Comparison of ENCODE assay signal across 8 mouse cellular contexts in the genomic region with DNA sequence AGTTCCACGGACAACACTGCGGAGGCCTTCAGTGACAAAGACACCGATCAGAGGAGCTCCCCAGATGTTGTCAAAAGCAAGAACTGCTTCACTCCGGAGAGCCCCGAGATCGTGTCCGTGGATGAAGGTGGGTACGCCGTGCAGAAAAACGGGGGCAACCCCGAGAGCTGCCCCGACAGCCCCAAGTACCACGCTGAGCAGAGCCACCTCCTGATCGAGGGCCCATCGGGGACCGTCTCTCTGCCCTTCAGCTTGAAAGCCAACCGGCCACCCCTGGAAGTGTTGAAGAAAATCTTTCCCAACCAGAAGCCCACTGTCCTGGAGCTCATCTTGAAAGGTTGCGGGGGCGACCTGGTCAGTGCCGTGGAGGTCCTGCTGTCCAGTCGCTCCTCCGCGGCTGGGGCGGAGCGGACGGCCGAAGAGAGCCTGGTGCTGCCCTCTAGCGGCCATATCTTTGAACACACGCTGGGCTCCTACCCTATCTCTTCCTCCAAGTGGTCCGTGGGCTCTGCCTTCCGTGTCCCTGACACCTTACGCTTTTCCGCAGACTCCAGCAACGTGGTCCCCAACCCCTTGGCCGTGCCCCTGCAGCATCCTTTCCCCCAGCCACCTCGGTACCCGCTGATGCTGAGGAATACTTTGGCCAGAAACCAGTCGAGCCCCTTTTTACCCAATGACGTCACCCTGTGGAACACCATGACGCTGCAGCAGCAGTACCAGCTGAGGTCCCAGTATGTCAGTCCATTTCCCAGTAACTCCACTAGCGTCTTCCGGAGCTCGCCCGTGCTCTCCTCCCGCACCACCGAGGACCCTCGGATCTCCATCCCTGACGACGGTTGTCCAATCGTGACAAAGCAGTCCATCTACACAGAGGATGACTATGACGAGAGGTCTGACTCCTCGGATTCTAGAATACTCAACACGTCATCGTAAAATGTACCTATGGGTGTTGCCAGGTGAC. TPM values are rescaled to one million over a fixed set of nuclear protein-coding genes. Genes with fewer than 3 reads are reported as not detected.
DNase-seq lines count a peak whose midpoint lies in the region; ATAC-seq and TF ChIP-seq lines count a peak whose summit lies in the region.

No protein-coding gene starts in this region.

- no peak overlapping the region for H3K27ac ChIP-seq in embryonic facial prominence, embryonic 15.5 days (replicated peaks)
- no peak overlapping the region for H3K27ac ChIP-seq in heart, embryonic 14.5 days (replicated peaks in 1 of 2; ENCODE audit: control insufficient read depth in 1 of 2, insufficient read depth in 1 of 2, low read depth in 2 of 2, low read length in 2 of 2)
- no peak overlapping the region for H3K27ac ChIP-seq in kidney, postnatal 0 days
- H3K27ac ChIP-seq in liver, embryonic 14.5 days, result no peak overlapping the region

- H3K9me3 ChIP-seq in embryonic facial prominence, embryonic 15.5 days (replicated peaks), result no peaks in the 10 kb centered on the region
- H3K9me3 ChIP-seq in heart, embryonic 14.5 days (ENCODE audit: control insufficient read depth, low read length), result no peaks in the 10 kb centered on the region
- H3K9me3 ChIP-seq in kidney, postnatal 0 days (replicated peaks; ENCODE audit: low read length), result no peaks in the 10 kb centered on the region
- no peaks in the 10 kb centered on the region for H3K9me3 ChIP-seq in liver, embryonic 14.5 days (ENCODE audit: control insufficient read depth, low read length)

- peaks cover 89% of the 10 kb centered on the region for H3K27me3 ChIP-seq in embryonic facial prominence, embryonic 15.5 days
- H3K27me3 ChIP-seq in heart, embryonic 14.5 days (ENCODE audit: control insufficient read depth, insufficient read depth, low read length), result peaks cover 90% of the 10 kb centered on the region
- H3K27me3 ChIP-seq in kidney, postnatal 0 days (ENCODE audit: insufficient read depth, low read length), result peaks cover 76% of the 10 kb centered on the region
- peaks cover 9% of the 10 kb centered on the region for H3K27me3 ChIP-seq in liver, embryonic 14.5 days (ENCODE audit: control insufficient read depth, insufficient read depth, low read length)
- no peaks in the 10 kb centered on the region for H3K27me3 ChIP-seq in splenic B cell, adult 2 months (ENCODE audit: control insufficient read depth, insufficient read depth, low read length, poor library complexity, severe bottlenecking)

- no peaks in the 10 kb centered on the region for H3K36me3 ChIP-seq in embryonic facial prominence, embryonic 15.5 days
- H3K36me3 ChIP-seq in heart, embryonic 14.5 days (ENCODE audit: control insufficient read depth, insufficient read depth, low read length), result no peaks in the 10 kb centered on the region
- H3K36me3 ChIP-seq in kidney, postnatal 0 days (ENCODE audit: insufficient read depth, low read length), result no peaks in the 10 kb centered on the region
- H3K36me3 ChIP-seq in liver, embryonic 14.5 days (replicated peaks; ENCODE audit: control insufficient read depth, insufficient read depth, low read depth), result no peaks in the 10 kb centered on the region
- H3K36me3 ChIP-seq in splenic B cell, adult 2 months (ENCODE audit: control insufficient read depth, insufficient read depth, low read length, poor library complexity, severe bottlenecking), result no peaks in the 10 kb centered on the region

- TF ChIP-seq CTCF in kidney, postnatal 0 days (IDR thresholded peaks at IDR 0.05; ENCODE audit: low read depth), result peak; percentile 85
- peak; percentile 87 for TF ChIP-seq CTCF in liver, embryonic 14.5 days (IDR thresholded peaks at IDR 0.05; ENCODE audit: low read depth)

- peak; percentile 30 to 62 for DNase-seq in cerebellum, adult 18-20 months
- DNase-seq in cerebellum, adult 8-10 months, result no peak
- DNase-seq in kidney, postnatal 0 days (ENCODE audit: low spot score), result peak; percentile 83
- peak in 1 of 3 experiments; percentile 2 for DNase-seq in liver, embryonic 14.5 days (ENCODE audit: low read depth in 3 of 3, low spot score in 3 of 3)
- DNase-seq in naive thymus-derived CD4-positive, alpha-beta T cell, adult 2 months (ENCODE audit: low read depth), result peak; percentile 16
- DNase-seq in splenic B cell, adult 2 months (ENCODE audit: low read depth, low spot score), result peak; percentile 81

- no peak for TF ChIP-seq EP300 in liver, embryonic 14.5 days (IDR thresholded peaks at IDR 0.05; ENCODE audit: low read depth)

- 27% methylated on average over 54 of the region's 54 CpGs for WGBS in embryonic facial prominence, embryonic 15.5 days
- WGBS in heart, embryonic 14.5 days, result 28% methylated on average over 54 of the region's 54 CpGs
- WGBS in kidney, postnatal 0 days, result 30% methylated on average over 54 of the region's 54 CpGs
- 28% methylated on average over 54 of the region's 54 CpGs for WGBS in liver, embryonic 14.5 days (ENCODE audit: insufficient replicate concordance)

- no peak overlapping the region for H3K9ac ChIP-seq in embryonic facial prominence, embryonic 15.5 days
- no peak overlapping the region for H3K9ac ChIP-seq in heart, embryonic 14.5 days (ENCODE audit: low read length)
- H3K9ac ChIP-seq in kidney, postnatal 0 days (ENCODE audit: low read depth, low read length), result no peak overlapping the region
- H3K9ac ChIP-seq in liver, embryonic 14.5 days (replicated peaks), result no peak overlapping the region

- peaks cover 8% of the 10 kb centered on the region for H3K4me1 ChIP-seq in embryonic facial prominence, embryonic 15.5 days
- no peaks in the 10 kb centered on the region; a peak in 1 of 4 replicates for H3K4me1 ChIP-seq in heart, embryonic 14.5 days (ENCODE audit: control insufficient read depth in 2 of 2, insufficient read depth in 2 of 2, low read length in 2 of 2)
- H3K4me1 ChIP-seq in kidney, postnatal 0 days (replicated peaks; ENCODE audit: insufficient read depth, low read length), result no peaks in the 10 kb centered on the region
- H3K4me1 ChIP-seq in liver, embryonic 14.5 days (replicated peaks; ENCODE audit: control insufficient read depth in 2 of 2, insufficient read depth in 2 of 2, low read length in 1 of 2), result no peaks in the 10 kb centered on the region

- H3K4me2 ChIP-seq in embryonic facial prominence, embryonic 15.5 days (replicated peaks), result peak overlapping the region; percentile 48
- H3K4me2 ChIP-seq in heart, embryonic 14.5 days (ENCODE audit: low read length), result peak overlapping the region; percentile 63
- peak overlapping the region; percentile 39 for H3K4me2 ChIP-seq in kidney, postnatal 0 days (ENCODE audit: low read length)
- H3K4me2 ChIP-seq in liver, embryonic 14.5 days (ENCODE audit: low read depth), result peak overlapping the region; percentile 11

- ATAC-seq in embryonic facial prominence, embryonic 15.5 days (ENCODE audit: insufficient number of reproducible peaks, low FRiP score, low TSS enrichment, low read depth), result peak; percentile 47; the same call in 1 of the 2 replicates
- ATAC-seq in heart, embryonic 14.5 days (ENCODE audit: insufficient number of reproducible peaks, insufficient read depth, low FRiP score, low read depth), result peak; percentile 35; the same call in 1 of the 2 replicates
- peak; percentile 73 for ATAC-seq in kidney, postnatal 0 days (replicated peaks; ENCODE audit: low FRiP score, low read depth)
- ATAC-seq in liver, embryonic 14.5 days (ENCODE audit: insufficient read depth), result no peak

- H3K4me3 ChIP-seq in embryonic facial prominence, embryonic 15.5 days (replicated peaks), result peak overlapping the region; percentile 30
- H3K4me3 ChIP-seq in heart, embryonic 14.5 days (ENCODE audit: control insufficient read depth in 1 of 2, insufficient read depth in 1 of 2, low read depth in 1 of 2, low read length in 2 of 2), result peak overlapping the region; percentile 23 to 30
- H3K4me3 ChIP-seq in kidney, postnatal 0 days (replicated peaks; ENCODE audit: low read depth, low read length), result peak overlapping the region; percentile 13; the same call in 1 of the 2 replicates
- H3K4me3 ChIP-seq in liver, embryonic 14.5 days (ENCODE audit: insufficient read depth in 1 of 2, low read depth in 2 of 2, low read length in 2 of 2), result no peak overlapping the region

RNA-seq across cellular contexts. Expression of a gene that starts 12.5 kb away (rescaled TPM):
- 2.8 and 4.2 TPM in 2 replicates for polyA plus RNA-seq in embryonic facial prominence, embryonic 15.5 days (2015; fragmentation: Nextera tagmentation; extraction: Ambion mirVana)
- 0.11 TPM in 1 of 2 replicates, not detected in the other for polyA plus RNA-seq in heart, embryonic 14.5 days (2014; fragmentation: Nextera tagmentation; extraction: Ambion mirVana)
- polyA plus RNA-seq in kidney, postnatal 0 days (2015; fragmentation: Nextera tagmentation; extraction: Ambion mirVana), result 0.04 TPM in 1 of 2 replicates, not detected in the other
- polyA plus RNA-seq in liver, embryonic 14.5 days (2012; rRNA removed), result 0.02 TPM in 1 of 2 replicates, not detected in the other
- not detected in 2 replicates for polyA plus RNA-seq in liver, embryonic 14.5 days (2014; fragmentation: Nextera tagmentation; extraction: Ambion mirVana)

RNA-seq across cellular contexts. Expression of a gene that starts 49.6 kb away (rescaled TPM):
- polyA plus RNA-seq in embryonic facial prominence, embryonic 15.5 days (2015; fragmentation: Nextera tagmentation; extraction: Ambion mirVana), result 8.9 and 9.6 TPM in 2 replicates
- 0.13 and 0.59 TPM in 2 replicates for polyA plus RNA-seq in heart, embryonic 14.5 days (2014; fragmentation: Nextera tagmentation; extraction: Ambion mirVana)
- polyA plus RNA-seq in kidney, postnatal 0 days (2015; fragmentation: Nextera tagmentation; extraction: Ambion mirVana), result 6.0 TPM in 2 replicates
- polyA plus RNA-seq in liver, embryonic 14.5 days (2012; rRNA removed), result 0.18 and 0.35 TPM in 2 replicates
- polyA plus RNA-seq in liver, embryonic 14.5 days (2014; fragmentation: Nextera tagmentation; extraction: Ambion mirVana), result 0.27 and 0.57 TPM in 2 replicates

Comparison
In these comparisons a context has a peak if more than half of its experiments do, and no peak if none do; other contexts are left out.
1. H3K4me2 ChIP-seq: peak in every context shown above with its lines; median percentile 63 in heart, embryonic 14.5 days; 48 in embryonic facial prominence, embryonic 15.5 days; 39 in kidney, postnatal 0 days; 11 in liver, embryonic 14.5 days.
2. H3K4me3 ChIP-seq: peak in embryonic facial prominence, embryonic 15.5 days (single experiment), heart, embryonic 14.5 days (2 of 2) and kidney, postnatal 0 days (single experiment); none in liver, embryonic 14.5 days (0 of 2).